Mouse (Mus musculus) cortical plate, adult 2 months (tissue): ENCODE measurements at regions not wholly inside any gene's neighbourhood (a gene's known extent, or its start where the extent isn't known, plus 50 kb on each side); places are given as distances from the start of the nearest gene placed in this dataset.
"Not testable (repeated sequence)": the region's sequence is repeated elsewhere in the genome, so short reads cannot be mapped to it uniquely, and the experiment has no call there.

ENCODE experiments used
- H3K27ac ChIP-seq: fragments of 200-500 bp; 2 replicates; pipeline ENCODE4 v1.5.1; 2012; ENCODE audit warnings: low read length, control low read depth, inconsistent platforms; ENCODE audit not compliant: insufficient read depth
- H3K4me1 ChIP-seq: fragments of 200-500 bp; 2 replicates; pipeline ENCODE4 v1.6.1; 2011; ENCODE audit warnings: low read length; ENCODE audit not compliant: control insufficient read depth, insufficient read depth
- H3K4me3 ChIP-seq: fragments of 200-500 bp; 2 replicates; pipeline ENCODE4 v1.5.1; 2011; ENCODE audit warnings: mild to moderate bottlenecking, low read length, control low read depth; ENCODE audit not compliant: insufficient read depth
- CTCF ChIP-seq: fragments of 200-500 bp; IDR thresholded peaks from 2 replicates; pipeline ENCODE4 v1.5.1; 2011; ENCODE audit warnings: mild to moderate bottlenecking, control low read depth, low read length; ENCODE audit not compliant: insufficient read depth; ENCODE audit errors: extremely low read depth
- POLR2A ChIP-seq: fragments of 200-500 bp; IDR thresholded peaks from 2 replicates; pipeline ENCODE4 v1.6.1; 2011; ENCODE audit warnings: mild to moderate bottlenecking, low read length, control low read depth; ENCODE audit not compliant: insufficient read depth; ENCODE audit errors: extremely low read depth

DNA sequence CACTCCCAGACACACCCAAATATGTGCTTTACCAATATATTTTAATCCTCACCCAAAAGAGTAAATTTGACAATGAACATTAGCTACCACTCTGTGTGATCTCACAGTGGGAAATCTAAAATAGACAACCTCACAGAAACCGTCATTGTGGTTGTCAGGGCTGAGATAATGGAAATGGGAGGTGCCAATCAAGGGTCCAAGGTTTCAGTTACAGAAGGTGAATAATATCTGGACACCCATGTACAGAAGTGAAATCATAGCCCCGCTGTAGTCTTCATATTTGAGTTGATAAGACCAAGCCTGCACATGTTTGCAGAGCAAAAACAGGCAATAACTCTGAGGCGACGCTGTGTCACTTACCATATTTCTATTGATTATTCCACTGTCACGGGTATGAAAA, 243.8 kb downstream of the Antxr2 start:
- H3K4me1 ChIP-seq: no peaks in the 10 kb centered on the region
- H3K27ac ChIP-seq: no peak overlapping the region
- no peak for TF ChIP-seq POLR2A
- TF ChIP-seq CTCF: no peak
- no peak overlapping the region for H3K4me3 ChIP-seq

DNA sequence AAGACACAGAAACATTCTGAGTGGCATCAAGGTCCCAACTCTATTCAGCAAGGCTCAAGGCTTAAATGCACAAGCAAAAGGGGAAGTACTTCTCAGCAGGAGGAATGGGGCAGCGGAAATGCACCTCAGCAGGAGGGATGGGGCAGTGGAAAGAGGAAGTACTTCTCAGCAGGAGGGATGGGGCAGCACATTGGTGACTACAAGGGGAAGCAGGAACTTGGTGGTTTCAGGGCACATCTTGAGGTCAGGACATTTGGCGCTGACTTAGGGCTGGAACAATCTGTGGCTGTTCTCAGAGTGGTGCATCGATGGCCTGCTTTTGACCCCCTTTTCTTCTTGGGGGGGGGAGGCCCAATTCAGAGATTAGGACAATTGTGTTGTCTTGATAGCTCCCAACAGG, 255.7 kb downstream of the Antxr2 start:
- H3K27ac ChIP-seq, H3K4me3 ChIP-seq, H3K4me1 ChIP-seq: not testable (repeated sequence)

DNA sequence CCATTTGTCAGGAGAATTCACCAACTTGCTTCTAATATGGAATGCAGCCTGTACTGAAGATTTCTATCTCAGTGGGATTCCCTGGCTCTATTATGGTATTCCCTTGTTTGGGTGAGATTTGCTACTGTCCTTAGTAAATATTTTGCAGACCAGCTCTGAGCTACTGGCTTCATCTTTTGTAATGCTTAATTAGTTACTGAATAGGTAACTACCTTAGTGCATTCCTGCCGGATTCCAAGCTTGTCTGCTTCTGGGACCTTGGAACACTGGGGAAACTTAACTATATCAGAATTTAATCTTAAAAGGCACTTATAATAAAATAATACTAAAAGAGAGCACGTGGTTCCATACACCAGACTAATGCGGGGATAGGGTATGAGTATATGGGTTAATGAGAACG, 257.4 kb downstream of the Antxr2 start:
- not testable (repeated sequence) for H3K27ac ChIP-seq, H3K4me1 ChIP-seq, H3K4me3 ChIP-seq

DNA sequence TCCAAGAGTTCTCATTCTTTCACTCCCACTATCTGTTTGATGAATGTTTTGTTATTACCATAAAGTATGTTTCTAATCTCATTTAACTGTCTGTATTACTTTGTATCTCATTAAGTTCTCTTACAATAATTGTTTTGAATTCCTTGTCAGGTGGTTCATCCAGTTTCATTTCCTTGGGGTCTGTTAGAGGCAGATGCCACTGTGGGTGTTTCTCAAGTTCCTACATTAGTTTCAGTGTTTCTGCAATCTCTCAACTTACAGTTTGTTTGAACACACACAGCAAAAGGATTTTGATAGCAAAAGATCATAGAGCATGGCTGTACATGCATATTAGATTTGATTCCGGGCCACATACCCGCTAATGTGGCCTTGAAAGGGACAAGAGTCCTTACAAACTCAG, 280.5 kb upstream of the Gk2 start:
- no peak for TF ChIP-seq POLR2A
- no peak for TF ChIP-seq CTCF
- Histone ChIP-seq H3K4me3 (no peak overlapping the region), H3K27ac (no peak overlapping the region), H3K4me1 (no peaks in the 10 kb centered on the region)

DNA sequence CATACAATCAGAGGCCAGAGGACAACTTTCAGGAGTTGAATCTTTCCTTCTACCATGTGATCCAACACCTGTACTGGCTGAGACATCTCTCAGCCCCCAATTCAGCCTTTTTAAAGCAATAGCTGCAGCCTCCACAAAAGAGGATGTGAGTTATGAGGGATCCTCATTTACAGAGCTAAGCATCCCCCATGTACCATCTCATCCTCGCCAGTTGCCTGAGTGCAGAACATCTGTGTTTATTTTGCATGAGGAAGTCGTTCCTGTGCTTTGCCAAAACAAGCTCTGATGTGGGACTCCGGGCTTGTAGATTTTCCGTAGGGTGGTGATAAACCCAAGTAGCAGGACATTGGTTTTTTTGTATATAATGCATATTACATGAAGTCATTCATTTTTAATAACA, 274.1 kb upstream of the Gk2 start:
- H3K4me1 ChIP-seq: no peaks in the 10 kb centered on the region

DNA sequence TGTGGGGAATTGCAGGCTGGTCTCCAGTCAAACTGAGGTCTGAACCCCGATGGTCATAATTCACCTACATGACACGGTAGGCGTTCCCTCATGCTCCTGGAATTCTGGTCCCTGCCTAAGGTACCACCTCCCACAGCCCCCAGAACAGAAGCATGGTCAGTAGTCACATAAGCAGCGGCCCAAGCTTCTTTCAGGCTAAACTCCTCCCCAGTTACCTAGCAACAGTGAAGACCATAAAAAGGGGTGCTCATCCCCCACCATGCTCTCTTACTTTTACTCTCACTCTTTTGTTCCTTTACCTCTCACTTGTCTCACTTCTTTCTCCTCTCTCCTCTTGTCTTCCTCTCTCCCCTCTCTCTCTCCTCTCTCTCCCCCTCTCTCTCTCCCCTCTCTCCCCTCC, 262.5 kb upstream of the Gk2 start:
- H3K4me3 ChIP-seq, H3K4me1 ChIP-seq, H3K27ac ChIP-seq: not testable (repeated sequence)

More for the DNA sequence above, 274.1 kb upstream of the Gk2 start:
- no peak overlapping the region for H3K4me3 ChIP-seq
- TF ChIP-seq POLR2A: no peak
- TF ChIP-seq CTCF: no peak
- no peak overlapping the region for H3K27ac ChIP-seq

DNA sequence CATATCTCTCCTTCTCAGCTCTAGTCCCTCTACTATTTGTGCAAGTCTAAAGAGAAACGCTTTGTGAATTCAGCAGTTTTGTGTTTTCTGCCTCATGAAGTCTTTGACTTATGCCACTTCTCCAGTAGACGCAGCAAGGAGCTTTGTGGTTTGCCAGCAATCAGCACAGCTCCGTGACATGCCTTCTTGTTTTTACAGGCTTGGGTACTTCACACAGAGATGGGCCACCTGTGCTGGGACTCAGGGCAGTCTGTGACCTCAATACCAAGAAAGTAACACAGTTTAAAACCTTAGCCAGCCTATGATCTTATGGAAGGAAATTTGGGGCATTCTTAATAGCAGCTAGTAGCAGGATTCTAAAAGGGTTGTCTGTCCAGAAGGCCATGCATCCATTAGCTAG, 248.4 kb upstream of the Gk2 start:
- H3K27ac ChIP-seq: no peak overlapping the region
- H3K4me3 ChIP-seq: no peak overlapping the region
- TF ChIP-seq POLR2A (no peak), CTCF (no peak)
- H3K4me1 ChIP-seq: no peaks in the 10 kb centered on the region; the same call in 1 of the 2 replicates

DNA sequence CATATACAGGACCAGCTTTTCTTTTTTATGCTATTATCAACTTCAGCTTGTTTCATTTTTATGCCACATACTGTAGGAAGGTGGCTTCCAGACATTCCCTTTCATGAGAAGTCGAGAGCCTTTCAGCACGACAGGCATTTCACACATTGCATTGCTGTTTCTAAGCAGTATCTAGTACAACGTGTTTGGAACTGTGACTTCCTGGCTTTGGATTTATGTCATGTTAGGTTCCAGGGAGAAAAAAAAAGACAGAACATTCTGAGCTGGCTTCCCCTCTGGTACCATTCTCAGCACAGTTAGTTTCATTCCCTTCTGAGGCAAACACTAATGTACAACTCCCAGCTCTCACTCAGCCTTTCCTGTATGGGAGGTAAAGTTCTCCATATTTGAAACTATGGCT, 243.7 kb upstream of the Gk2 start:
- no peaks in the 10 kb centered on the region; the same call in 1 of the 2 replicates for H3K4me1 ChIP-seq
- no peak overlapping the region for H3K4me3 ChIP-seq
- TF ChIP-seq POLR2A (no peak), CTCF (no peak)
- H3K27ac ChIP-seq: no peak overlapping the region

DNA sequence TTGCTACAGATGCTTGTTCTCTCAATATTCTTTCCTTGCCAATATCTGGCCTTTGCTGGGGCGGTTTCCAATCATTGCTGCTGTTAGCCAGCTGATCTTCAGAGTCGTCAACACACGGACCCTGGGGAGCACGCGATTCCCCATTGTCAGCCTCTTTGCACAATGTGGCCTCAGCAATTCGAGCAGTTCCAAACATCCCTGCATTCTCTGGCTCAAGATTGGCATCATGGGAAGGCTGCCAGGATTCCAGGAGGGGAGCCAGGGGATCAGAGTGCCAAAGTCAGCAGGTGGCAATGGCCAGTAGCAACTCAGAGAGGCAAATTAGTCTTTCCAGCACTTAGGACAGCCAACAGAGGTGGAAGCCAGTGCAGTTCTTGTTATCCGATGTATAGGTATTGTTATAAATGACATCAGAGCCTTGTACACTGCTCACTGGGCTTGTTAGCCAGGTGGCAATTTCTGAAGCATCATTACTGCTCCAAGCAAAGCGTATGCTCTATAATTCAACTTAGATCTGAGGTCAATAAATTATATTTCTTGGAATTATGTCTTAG, 240.8 kb upstream of the Gk2 start:
- no peak overlapping the region for H3K27ac ChIP-seq
- TF ChIP-seq POLR2A (no peak), CTCF (no peak)
- H3K4me3 ChIP-seq: no peak overlapping the region
- no peaks in the 10 kb centered on the region; the same call in 1 of the 2 replicates for H3K4me1 ChIP-seq

DNA sequence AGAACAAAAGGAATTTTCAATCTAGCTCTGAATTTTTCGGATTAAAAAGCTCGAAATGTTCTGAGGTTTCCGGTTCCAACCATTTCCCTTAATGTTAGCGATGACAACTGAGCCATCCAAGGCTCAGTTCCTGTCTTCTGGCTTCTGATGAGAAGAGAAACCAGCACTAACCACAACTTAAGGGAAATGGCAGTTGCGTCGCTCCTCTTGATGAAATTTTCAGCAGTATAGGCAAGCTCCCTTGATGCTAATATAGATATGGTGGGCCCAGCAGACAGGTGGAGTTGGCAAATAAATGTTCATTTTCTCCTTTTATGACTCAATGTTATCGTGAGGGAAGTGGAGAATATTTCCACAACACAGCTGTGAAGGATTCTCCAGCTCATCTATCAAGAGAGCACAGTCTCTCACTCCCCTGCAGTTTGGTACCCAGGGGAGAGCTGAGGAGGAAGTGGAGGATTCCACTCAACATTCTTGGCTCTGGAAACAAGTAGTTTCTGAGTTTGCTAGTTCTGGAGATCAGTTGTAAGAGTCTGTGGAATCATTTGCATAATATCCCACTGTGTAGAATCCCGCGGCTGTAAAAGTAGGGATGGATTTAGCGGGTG, 236.6 kb upstream of the Gk2 start:
- TF ChIP-seq POLR2A: no peak
- TF ChIP-seq CTCF: no peak
- Histone ChIP-seq H3K4me1 (no peaks in the 10 kb centered on the region), H3K4me3 (no peak overlapping the region), H3K27ac (no peak overlapping the region)

DNA sequence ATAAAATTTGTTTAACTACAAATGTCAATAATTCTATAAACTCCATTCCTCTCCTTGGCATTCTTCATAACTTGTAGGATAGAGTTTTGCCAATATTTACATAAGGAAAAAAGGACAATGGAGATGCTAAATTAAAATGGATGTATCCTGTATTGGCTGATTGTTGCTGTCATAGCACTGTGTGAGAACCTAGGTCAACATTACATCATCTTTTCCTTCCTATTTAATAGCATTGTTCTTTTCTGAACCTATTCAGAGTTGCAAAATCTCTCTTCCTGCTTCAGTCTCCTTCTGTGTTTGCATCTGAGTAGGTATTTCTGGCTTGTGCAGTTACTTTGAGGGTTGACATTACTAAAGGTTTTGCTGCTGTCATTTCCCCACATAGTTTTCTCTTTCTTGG, 228.6 kb upstream of the Gk2 start:
- no peak overlapping the region for H3K4me3 ChIP-seq
- H3K27ac ChIP-seq: no peak overlapping the region
- no peak for TF ChIP-seq POLR2A
- TF ChIP-seq CTCF: no peak
- H3K4me1 ChIP-seq: no peaks in the 10 kb centered on the region
